Mouse (Mus musculus) embryonic facial prominence, embryonic 13.5 days (tissue): ENCODE data around the gene Selenow. TPM values are rescaled to one million over a fixed set of nuclear protein-coding genes. Genes with fewer than 3 reads are reported as not detected.
A peak's percentile ranks its signal among the peaks of the same experiment; 100 is the strongest.

Experiments used
- ATAC-seq: fragments of 200-750 bp; cut with Nextera tagmentation; 2 replicates; pipeline ENCODE4 v1.8.0; 2017; ENCODE audit warnings: low read depth; ENCODE audit not compliant: insufficient number of reproducible peaks, insufficient read depth, low FRiP score, low TSS enrichment
- H3K27ac ChIP-seq: fragments of 300-500 bp; sonication (generic); 2 replicates; pipeline ENCODE4 v1.5.1; 2015; ENCODE audit warnings: moderate library complexity, mild to moderate bottlenecking, inconsistent platforms
- H3K27me3 ChIP-seq: fragments of 300-500 bp; sonication (generic); 2 replicates; pipeline ENCODE4 v1.6.1; 2015; ENCODE audit warnings: mild to moderate bottlenecking, inconsistent platforms
- H3K36me3 ChIP-seq: fragments of 300-500 bp; sonication (generic); 2 replicates; pipeline ENCODE4 v1.6.1; 2015; ENCODE audit warnings: mild to moderate bottlenecking, inconsistent platforms
- H3K4me1 ChIP-seq: fragments of 300-500 bp; sonication (generic); 2 replicates; pipeline ENCODE4 v1.6.1; 2015; ENCODE audit warnings: inconsistent platforms
- H3K4me2 ChIP-seq: fragments of 300-500 bp; sonication (generic); 2 replicates; pipeline ENCODE4 v1.6.1; 2015; ENCODE audit warnings: moderate library complexity, mild to moderate bottlenecking, inconsistent platforms
- H3K4me3 ChIP-seq: fragments of 300-500 bp; sonication (generic); 2 replicates; pipeline ENCODE4 v1.5.1; 2015; ENCODE audit warnings: mild to moderate bottlenecking, inconsistent platforms
- H3K9ac ChIP-seq: fragments of 300-500 bp; sonication (generic); 2 replicates; pipeline ENCODE4 v1.6.1; 2015; ENCODE audit warnings: mild to moderate bottlenecking, inconsistent platforms
- H3K9me3 ChIP-seq: fragments of 300-500 bp; sonication (generic); 2 replicates; pipeline ENCODE4 v1.6.1; 2016; ENCODE audit warnings: inconsistent platforms
- WGBS: fragments of 180-500 bp; shearing (Covaris S2); methylation state at CpG from one replicate; pipeline ENCODE4 v1.1.7; 2015; ENCODE audit warnings: mixed read lengths; 5-methylcytosine and 5-hydroxymethylcytosine counted together
- polyA plus RNA-seq: library from polyadenylated mRNA; unstranded; fragments of >200 nt; fragmentation: Nextera tagmentation; extraction: Ambion mirVana; gene quantifications from 2 replicates; pipeline ENCODE4 v1.2.1, GENCODE M21; 2015

Gene Selenow
- polyA plus RNA-seq, 1 experiment from 2014 or later = 1,188 TPM

GRCm38 (mm10) chr7:15944311-15944710, 22.1 kb upstream of the Selenow start:
- Histone ChIP-seq H3K36me3 (peaks cover 52% of the 10 kb centered on the region), H3K4me2 (peak overlapping the region; percentile 87), H3K27ac (0 out of 2 replicates have a peak overlapping the region, but pooled peaks have one; percentile 12)

GRCm38 (mm10) chr7:15938621-15939020, 16.4 kb upstream of the Selenow start:
- H3K4me2 ChIP-seq = no peak overlapping the region
- H3K4me3 ChIP-seq = no peak overlapping the region
- no peak overlapping the region for H3K9ac ChIP-seq
- 92% methylated on average over 3 of the region's 3 CpGs for WGBS
- no peak for ATAC-seq
- H3K4me1 ChIP-seq = peaks cover 5% of the 10 kb centered on the region
- H3K9me3 ChIP-seq = 0 out of 2 replicates have a peak, but pooled peaks cover 5% of the 10 kb centered on the region
- H3K27ac ChIP-seq = no peak overlapping the region
- no peaks in the 10 kb centered on the region for H3K27me3 ChIP-seq
- peaks cover 89% of the 10 kb centered on the region for H3K36me3 ChIP-seq

More at GRCm38 (mm10) chr7:15944311-15944710, 22.1 kb upstream of the Selenow start:
- no peak for ATAC-seq
- Histone ChIP-seq H3K27me3 (no peaks in the 10 kb centered on the region), H3K4me1 (peaks cover 29% of the 10 kb centered on the region), H3K9ac (0 out of 2 replicates have a peak overlapping the region, but pooled peaks have one; percentile 1), H3K9me3 (no peaks in the 10 kb centered on the region), H3K4me3 (peak overlapping the region; percentile 74; the same call in 1 of the 2 replicates)
- 76% methylated on average over 1 of the region's 1 CpGs for WGBS

- 90% methylated on average over 5 of the region's 5 CpGs for WGBS
- H3K36me3 ChIP-seq = peaks cover 77% of the 10 kb centered on the region
- ATAC-seq = no peak
Observed at GRCm38 (mm10) chr7:15937491-15937890, 15.3 kb upstream of the Selenow start.

DNA sequence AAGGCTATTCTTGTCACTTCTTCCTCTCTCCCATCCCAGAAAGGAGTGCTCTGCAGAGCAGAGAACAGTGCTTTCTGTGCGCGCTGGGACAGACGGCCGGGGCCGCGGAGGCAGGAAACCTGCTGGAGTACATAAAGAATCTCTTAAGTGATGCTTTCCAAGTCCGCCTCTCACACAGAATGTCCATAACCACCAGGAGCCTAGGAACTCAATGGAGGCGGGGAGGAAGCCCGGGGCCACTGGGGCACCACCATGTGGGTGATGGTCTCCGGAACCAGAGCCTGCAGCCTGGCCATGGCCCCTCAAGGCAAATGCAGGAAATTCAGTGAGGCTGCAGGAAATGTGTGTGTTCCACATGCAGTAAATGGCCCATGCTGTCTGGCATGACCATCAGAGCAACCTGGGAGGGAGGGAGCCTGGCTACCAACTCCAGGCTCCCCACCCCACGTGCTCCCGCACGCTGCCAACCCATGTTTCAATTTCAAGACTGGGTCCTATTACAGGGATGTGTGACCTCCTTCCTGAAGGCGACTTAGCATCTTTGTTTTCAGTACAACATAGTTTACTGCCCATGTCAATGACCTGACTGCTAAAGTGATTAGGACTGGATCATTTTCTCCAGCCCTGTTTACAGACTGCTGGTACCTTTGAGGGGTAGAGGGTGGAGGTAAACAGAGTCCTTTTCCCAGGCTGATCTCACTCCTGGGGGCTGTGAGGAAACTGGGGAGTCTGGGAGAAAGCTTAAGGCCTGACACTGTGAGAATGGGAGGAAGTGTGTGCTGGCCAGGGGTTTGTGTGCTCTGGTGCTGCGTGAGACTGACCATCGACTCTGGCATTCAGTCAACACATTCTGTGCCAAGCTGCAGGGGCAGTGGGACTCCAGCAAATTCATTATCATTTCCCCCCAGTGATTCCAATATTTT, 11.5 kb upstream of the Selenow start:
- 0 out of 2 replicates have a peak overlapping the region, but pooled peaks have one; percentile 40 for H3K9ac ChIP-seq
- no peaks in the 10 kb centered on the region for H3K27me3 ChIP-seq
- H3K36me3 ChIP-seq = peaks cover 39% of the 10 kb centered on the region
- peak overlapping the region; percentile 55 for H3K27ac ChIP-seq
- no peak for ATAC-seq
- whole genome bisulfite sequencing = 42% methylated on average over 16 of the region's 16 CpGs
- H3K4me3 ChIP-seq = no peak overlapping the region
- H3K4me1 ChIP-seq = peaks cover 9% of the 10 kb centered on the region
- 0 out of 2 replicates have a peak, but pooled peaks cover 5% of the 10 kb centered on the region for H3K9me3 ChIP-seq
- no peak overlapping the region for H3K4me2 ChIP-seq

More at GRCm38 (mm10) chr7:15937491-15937890, 15.3 kb upstream of the Selenow start:
- Histone ChIP-seq H3K9me3 (0 out of 2 replicates have a peak, but pooled peaks cover 5% of the 10 kb centered on the region), H3K4me2 (no peak overlapping the region), H3K27me3 (no peaks in the 10 kb centered on the region), H3K4me1 (peaks cover 9% of the 10 kb centered on the region), H3K27ac (no peak overlapping the region), H3K9ac (no peak overlapping the region), H3K4me3 (no peak overlapping the region)

GRCm38 (mm10) chr7:15931635-15932034, 9.4 kb upstream of the Selenow start:
- ATAC-seq = no peak
- no peaks in the 10 kb centered on the region for H3K27me3 ChIP-seq
- peaks cover 19% of the 10 kb centered on the region for H3K36me3 ChIP-seq
- H3K27ac ChIP-seq = no peak overlapping the region
- H3K9me3 ChIP-seq = 0 out of 2 replicates have a peak, but pooled peaks cover 5% of the 10 kb centered on the region
- no peak overlapping the region for H3K4me3 ChIP-seq
- 69% methylated on average over 3 of the region's 3 CpGs for WGBS
- peaks cover 9% of the 10 kb centered on the region for H3K4me1 ChIP-seq
- H3K4me2 ChIP-seq = no peak overlapping the region
- no peak overlapping the region for H3K9ac ChIP-seq

GRCm38 (mm10) chr7:15930543-15930942, 8.3 kb upstream of the Selenow start:
- Histone ChIP-seq H3K27me3 (no peaks in the 10 kb centered on the region), H3K9ac (no peak overlapping the region), H3K36me3 (peaks cover 8% of the 10 kb centered on the region), H3K4me3 (no peak overlapping the region), H3K4me1 (peaks cover 9% of the 10 kb centered on the region), H3K9me3 (0 out of 2 replicates have a peak, but pooled peaks cover 5% of the 10 kb centered on the region), H3K4me2 (no peak overlapping the region), H3K27ac (no peak overlapping the region)
- 64% methylated on average over 2 of the region's 2 CpGs for WGBS
- no peak for ATAC-seq

- Histone ChIP-seq H3K9me3 (no peaks in the 10 kb centered on the region), H3K27me3 (no peaks in the 10 kb centered on the region), H3K4me3 (no peak overlapping the region), H3K36me3 (0 out of 2 replicates have a peak, but pooled peaks cover 3% of the 10 kb centered on the region), H3K4me1 (peaks cover 9% of the 10 kb centered on the region), H3K4me2 (no peak overlapping the region), H3K9ac (no peak overlapping the region), H3K27ac (no peak overlapping the region)
- no peak for ATAC-seq
- WGBS = 26% methylated on average over 4 of the region's 4 CpGs
Observed at GRCm38 (mm10) chr7:15929910-15930309, 7.7 kb upstream of the Selenow start.

- peaks cover 38% of the 10 kb centered on the region for H3K36me3 ChIP-seq
- peak overlapping the region; percentile 73 for H3K4me2 ChIP-seq
- H3K4me1 ChIP-seq = peaks cover 23% of the 10 kb centered on the region
- peak; percentile 7; the same call in 1 of the 2 replicates for ATAC-seq
- H3K27me3 ChIP-seq = no peaks in the 10 kb centered on the region
- peak overlapping the region; percentile 70 for H3K4me3 ChIP-seq
- peak overlapping the region; percentile 91 for H3K27ac ChIP-seq
- H3K9ac ChIP-seq = peak overlapping the region; percentile 81
- no peaks in the 10 kb centered on the region for H3K9me3 ChIP-seq
- WGBS = 0% methylated on average over 10 of the region's 10 CpGs
Observed at GRCm38 (mm10) chr7:15921796-15922195, 406 bp downstream of the Selenow start.

- H3K36me3 ChIP-seq = peaks cover 46% of the 10 kb centered on the region
- no peak for ATAC-seq
- H3K27me3 ChIP-seq = no peaks in the 10 kb centered on the region
- H3K4me2 ChIP-seq = peak overlapping the region; percentile 73
- 80% methylated on average over 6 of the region's 6 CpGs for WGBS
- no peaks in the 10 kb centered on the region for H3K9me3 ChIP-seq
- peaks cover 23% of the 10 kb centered on the region for H3K4me1 ChIP-seq
- H3K4me3 ChIP-seq = peak overlapping the region; percentile 70
- no peak overlapping the region for H3K27ac ChIP-seq
- peak overlapping the region; percentile 81 for H3K9ac ChIP-seq
Observed at GRCm38 (mm10) chr7:15920645-15921190, 1.5 kb downstream of the Selenow start.

DNA sequence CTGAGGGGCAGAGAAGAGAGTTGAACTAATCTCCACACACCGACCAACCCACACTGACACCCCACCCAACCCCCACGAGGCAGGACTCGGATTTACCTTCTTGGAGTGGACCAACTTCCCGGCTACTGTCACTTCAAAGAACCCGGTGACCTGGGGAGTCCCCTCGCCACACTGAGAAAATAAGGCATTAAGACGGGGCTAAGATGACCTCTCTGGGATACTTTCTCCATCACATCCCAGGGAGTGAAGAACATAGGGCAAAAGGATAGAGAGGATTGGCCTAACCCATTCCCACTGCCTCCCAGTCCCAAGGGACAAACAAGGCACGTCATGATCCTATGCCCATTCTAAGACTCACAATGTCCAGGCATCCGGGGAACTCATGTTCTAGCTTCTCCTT, 2.3 kb downstream of the Selenow start:
- peaks cover 23% of the 10 kb centered on the region for H3K4me1 ChIP-seq
- 93% methylated on average over 9 of the region's 9 CpGs for WGBS
- no peak overlapping the region for H3K27ac ChIP-seq
- no peak for ATAC-seq
- peak overlapping the region; percentile 70; the same call in 1 of the 2 replicates for H3K4me3 ChIP-seq
- no peaks in the 10 kb centered on the region for H3K27me3 ChIP-seq
- no peak overlapping the region for H3K9ac ChIP-seq
- no peaks in the 10 kb centered on the region for H3K9me3 ChIP-seq
- peak overlapping the region; percentile 73 for H3K4me2 ChIP-seq
- H3K36me3 ChIP-seq = peaks cover 46% of the 10 kb centered on the region

GRCm38 (mm10) chr7:15918371-15918770, 3.8 kb downstream of the Selenow start:
- Histone ChIP-seq H3K4me1 (peaks cover 23% of the 10 kb centered on the region), H3K4me2 (no peak overlapping the region), H3K9me3 (no peaks in the 10 kb centered on the region), H3K9ac (no peak overlapping the region), H3K27me3 (no peaks in the 10 kb centered on the region), H3K27ac (no peak overlapping the region), H3K36me3 (peaks cover 46% of the 10 kb centered on the region), H3K4me3 (no peak overlapping the region)
- no peak for ATAC-seq
